Mouse (Mus musculus): Measurements from ENCODE around the gene Slc25a26. TPM values are rescaled to one million over a fixed set of nuclear protein-coding genes. Genes with fewer than 3 reads are reported as not detected.
A peak's percentile ranks its signal among the peaks of the same experiment; 100 is the strongest.
"Not testable (repeated sequence)": the region's sequence is repeated elsewhere in the genome, so short reads cannot be mapped to it uniquely, and the experiment has no call there.

Gene Slc25a26
- polyA plus RNA-seq, 1 experiment: 5.0 TPM

- no peaks in the 10 kb centered on the region for H3K27me3 ChIP-seq (ENCODE audit: control insufficient read depth, insufficient read depth, low read length)
- no peaks in the 10 kb centered on the region; the same call in 1 of the 2 replicates for H3K36me3 ChIP-seq (ENCODE audit: control insufficient read depth, insufficient read depth, low read length)
- H3K4me3 ChIP-seq (ENCODE audit: low read depth, low read length): no peak overlapping the region
- WGBS: 81% methylated on average over 7 of the region's 7 CpGs
- no peaks in the 10 kb centered on the region for H3K4me1 ChIP-seq (ENCODE audit: control insufficient read depth, insufficient read depth, insufficient read length, low read length)
- TF ChIP-seq POLR2A (IDR thresholded peaks at IDR 0.05; ENCODE audit: low read depth, low read length) (no peak), CTCF (IDR thresholded peaks at IDR 0.05; ENCODE audit: extremely low read depth, insufficient read length, insufficient replicate concordance, low read depth, low read length) (no peak)
- no peak overlapping the region for H3K27ac ChIP-seq (ENCODE audit: insufficient read depth, low read depth, low read length)
Measured at GRCm38 (mm10) chr6:94550851-94551250, 50.7 kb downstream of the Slc25a26 start.

- Histone ChIP-seq H3K27me3 (ENCODE audit: control insufficient read depth, insufficient read depth, low read length) (no peaks in the 10 kb centered on the region), H3K27ac (ENCODE audit: insufficient read depth, low read depth, low read length) (no peak overlapping the region), H3K4me1 (ENCODE audit: control insufficient read depth, insufficient read depth, insufficient read length, low read length) (no peaks in the 10 kb centered on the region), H3K36me3 (ENCODE audit: control insufficient read depth, insufficient read depth, low read length) (no peaks in the 10 kb centered on the region; the same call in 1 of the 2 replicates), H3K4me3 (ENCODE audit: low read depth, low read length) (no peak overlapping the region)
- WGBS: 97% methylated on average over 5 of the region's 5 CpGs
- TF ChIP-seq POLR2A (IDR thresholded peaks at IDR 0.05; ENCODE audit: low read depth, low read length) (no peak), CTCF (IDR thresholded peaks at IDR 0.05; ENCODE audit: extremely low read depth, insufficient read length, insufficient replicate concordance, low read depth, low read length) (no peak)
Measured at GRCm38 (mm10) chr6:94553085-94553484, 53.0 kb downstream of the Slc25a26 start.

GRCm38 (mm10) chr6:94558603-94559002, 58.5 kb downstream of the Slc25a26 start:
- H3K27ac ChIP-seq (ENCODE audit: insufficient read depth, low read depth, low read length); H3K4me3 ChIP-seq (ENCODE audit: low read depth, low read length); H3K27me3 ChIP-seq (ENCODE audit: control insufficient read depth, insufficient read depth, low read length); H3K4me1 ChIP-seq (ENCODE audit: control insufficient read depth, insufficient read depth, insufficient read length, low read length); H3K36me3 ChIP-seq (ENCODE audit: control insufficient read depth, insufficient read depth, low read length): not testable (repeated sequence)
- WGBS: 48% methylated on average over 1 of the region's 1 CpGs

- TF ChIP-seq POLR2A (IDR thresholded peaks at IDR 0.05; ENCODE audit: low read depth, low read length) (no peak), CTCF (IDR thresholded peaks at IDR 0.05; ENCODE audit: extremely low read depth, insufficient read length, insufficient replicate concordance, low read depth, low read length) (no peak)
- H3K27ac ChIP-seq (ENCODE audit: insufficient read depth, low read depth, low read length): no peak overlapping the region
- H3K27me3 ChIP-seq (ENCODE audit: control insufficient read depth, insufficient read depth, low read length): no peaks in the 10 kb centered on the region
- WGBS: 93% methylated on average over 1 of the region's 1 CpGs
- H3K36me3 ChIP-seq (ENCODE audit: control insufficient read depth, insufficient read depth, low read length): no peaks in the 10 kb centered on the region
- no peak overlapping the region for H3K4me3 ChIP-seq (ENCODE audit: low read depth, low read length)
- peaks cover 2% of the 10 kb centered on the region; the same call in 1 of the 2 replicates for H3K4me1 ChIP-seq (ENCODE audit: control insufficient read depth, insufficient read depth, insufficient read length, low read length)
Measured at GRCm38 (mm10) chr6:94560896-94561295, 60.8 kb downstream of the Slc25a26 start.

GRCm38 (mm10) chr6:94561346-94561745, 61.2 kb downstream of the Slc25a26 start:
- WGBS: 72% methylated on average over 1 of the region's 1 CpGs
- Histone ChIP-seq H3K27ac (ENCODE audit: insufficient read depth, low read depth, low read length) (no peak overlapping the region), H3K4me3 (ENCODE audit: low read depth, low read length) (no peak overlapping the region), H3K4me1 (ENCODE audit: control insufficient read depth, insufficient read depth, insufficient read length, low read length) (peaks cover 2% of the 10 kb centered on the region; the same call in 1 of the 2 replicates), H3K27me3 (ENCODE audit: control insufficient read depth, insufficient read depth, low read length) (no peaks in the 10 kb centered on the region), H3K36me3 (ENCODE audit: control insufficient read depth, insufficient read depth, low read length) (no peaks in the 10 kb centered on the region)
- TF ChIP-seq POLR2A (IDR thresholded peaks at IDR 0.05; ENCODE audit: low read depth, low read length): no peak
- no peak for TF ChIP-seq CTCF (IDR thresholded peaks at IDR 0.05; ENCODE audit: extremely low read depth, insufficient read length, insufficient replicate concordance, low read depth, low read length)

GRCm38 (mm10) chr6:94563203-94563940, 63.2 kb downstream of the Slc25a26 start:
- 37% methylated on average over 8 of the region's 8 CpGs for WGBS
- H3K4me3 ChIP-seq (ENCODE audit: low read depth, low read length): no peak overlapping the region
- peak; percentile 35; the same call in 1 of the 2 replicates for TF ChIP-seq CTCF (IDR thresholded peaks at IDR 0.05; ENCODE audit: extremely low read depth, insufficient read length, insufficient replicate concordance, low read depth, low read length)
- TF ChIP-seq POLR2A (IDR thresholded peaks at IDR 0.05; ENCODE audit: low read depth, low read length): no peak
- no peaks in the 10 kb centered on the region; the same call in 1 of the 2 replicates for H3K36me3 ChIP-seq (ENCODE audit: control insufficient read depth, insufficient read depth, low read length)
- no peaks in the 10 kb centered on the region for H3K27me3 ChIP-seq (ENCODE audit: control insufficient read depth, insufficient read depth, low read length)
- H3K27ac ChIP-seq (ENCODE audit: insufficient read depth, low read depth, low read length): no peak overlapping the region
- H3K4me1 ChIP-seq (ENCODE audit: control insufficient read depth, insufficient read depth, insufficient read length, low read length): peaks cover 2% of the 10 kb centered on the region; the same call in 1 of the 2 replicates

- Histone ChIP-seq H3K4me3 (ENCODE audit: low read depth, low read length) (no peak overlapping the region), H3K4me1 (ENCODE audit: control insufficient read depth, insufficient read depth, insufficient read length, low read length) (peaks cover 2% of the 10 kb centered on the region; the same call in 1 of the 2 replicates), H3K36me3 (ENCODE audit: control insufficient read depth, insufficient read depth, low read length) (no peaks in the 10 kb centered on the region; the same call in 1 of the 2 replicates), H3K27me3 (ENCODE audit: control insufficient read depth, insufficient read depth, low read length) (no peaks in the 10 kb centered on the region), H3K27ac (ENCODE audit: insufficient read depth, low read depth, low read length) (no peak overlapping the region)
- TF ChIP-seq POLR2A (IDR thresholded peaks at IDR 0.05; ENCODE audit: low read depth, low read length) (no peak), CTCF (IDR thresholded peaks at IDR 0.05; ENCODE audit: extremely low read depth, insufficient read length, insufficient replicate concordance, low read depth, low read length) (no peak)
- 87% methylated on average over 2 of the region's 2 CpGs for WGBS
Measured at GRCm38 (mm10) chr6:94565766-94566165, 65.6 kb downstream of the Slc25a26 start.

Measured in small intestine, adult 2 months (tissue).